Mouse (Mus musculus): Measurements from ENCODE around the gene Ly6g6c.
A peak's percentile ranks its signal among the peaks of the same experiment; 100 is the strongest.

The Ly6g6c gene

GRCm38 (mm10) chr17:35055691-35056495, 9.3 kb upstream of the Ly6g6c start:
- DNase-seq (ENCODE audit: low spot score in 2 of 2), result no peak

- DNase-seq (ENCODE audit: low spot score in 2 of 2), result no peak
These were observed 8.1 kb upstream of the Ly6g6c start for GRCm38 (mm10) chr17:35057090-35057489.

- no peak for DNase-seq (ENCODE audit: low spot score in 2 of 2)
These were observed 6.9 kb upstream of the Ly6g6c start for GRCm38 (mm10) chr17:35058316-35058715.

DNA sequence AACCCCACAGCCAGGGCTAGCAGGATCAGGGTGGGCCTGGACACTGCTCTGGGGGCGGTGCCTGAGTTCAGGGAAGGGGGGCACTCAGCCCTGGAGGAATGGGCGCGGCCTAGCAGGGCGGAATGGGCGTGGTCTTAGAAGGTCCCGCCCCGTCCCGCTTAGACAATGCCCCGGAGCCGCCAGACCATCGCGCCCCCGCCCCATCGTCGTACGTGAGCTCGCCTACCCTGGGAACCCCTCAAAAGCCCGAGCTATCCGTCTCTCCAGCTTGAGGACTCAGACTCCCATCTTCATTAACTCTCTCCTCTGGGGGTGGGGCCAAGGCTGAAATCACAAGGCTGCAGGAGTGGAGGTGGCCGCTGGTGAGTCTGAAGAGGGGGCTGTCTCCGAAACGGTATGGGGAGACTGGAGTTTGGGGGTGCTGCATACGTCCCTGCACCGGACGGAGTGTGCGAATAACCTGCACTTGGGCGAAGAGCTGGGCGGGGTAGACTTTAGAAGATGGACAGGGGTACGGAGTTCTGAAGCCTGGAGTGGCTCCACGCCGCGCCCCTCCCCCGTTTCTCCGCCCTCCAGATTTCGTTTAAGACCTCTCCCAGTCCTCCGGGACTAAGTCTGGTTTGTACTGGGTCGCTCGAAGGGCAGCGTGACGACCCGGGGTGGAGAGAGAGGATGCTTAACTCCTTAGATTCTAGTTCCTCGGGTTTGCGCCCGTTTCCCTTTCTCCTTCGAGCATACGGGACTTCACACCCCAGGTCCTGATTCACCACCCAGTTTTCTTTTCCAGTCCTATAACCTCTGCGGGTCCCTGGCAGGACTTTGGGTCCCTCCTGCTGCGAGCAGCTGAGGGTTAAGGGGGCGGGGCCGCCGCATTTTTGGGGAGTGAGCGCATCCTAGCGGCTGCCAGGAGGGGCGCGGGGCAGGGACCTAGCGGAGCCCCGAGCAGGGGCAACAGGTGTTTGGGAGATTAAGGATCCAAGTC, 6.0 kb upstream of the Ly6g6c start, which contains the start of gene Ddah2:
Ddah2 (plus strand) TSS at position 125 of the 982 bp plus-strand sequence.
- DNase-seq (ENCODE audit: low spot score in 2 of 2), result peak in 1 of 2 experiments; percentile 61

DNA sequence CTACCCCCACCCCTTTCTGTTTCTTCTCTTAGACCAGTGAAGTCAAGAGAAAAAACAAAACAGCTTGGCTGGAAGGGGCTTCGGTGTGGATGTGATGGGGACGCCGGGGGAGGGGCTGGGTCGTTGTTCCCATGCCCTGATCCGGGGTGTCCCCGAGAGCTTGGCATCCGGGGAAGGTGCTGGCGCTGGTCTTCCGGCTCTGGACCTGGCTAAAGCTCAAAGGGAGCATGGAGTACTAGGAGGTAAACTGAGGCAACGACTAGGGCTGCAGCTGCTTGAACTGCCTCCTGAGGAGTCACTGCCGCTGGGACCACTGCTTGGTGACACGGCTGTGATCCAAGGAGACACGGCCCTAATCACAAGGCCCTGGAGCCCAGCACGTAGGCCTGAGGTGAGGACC, 5.1 kb upstream of the Ly6g6c start:
- no peak for DNase-seq (ENCODE audit: low spot score in 2 of 2)

- no peak for DNase-seq (ENCODE audit: low spot score in 2 of 2)
These were observed 4.4 kb upstream of the Ly6g6c start for GRCm38 (mm10) chr17:35060737-35061297.

DNA sequence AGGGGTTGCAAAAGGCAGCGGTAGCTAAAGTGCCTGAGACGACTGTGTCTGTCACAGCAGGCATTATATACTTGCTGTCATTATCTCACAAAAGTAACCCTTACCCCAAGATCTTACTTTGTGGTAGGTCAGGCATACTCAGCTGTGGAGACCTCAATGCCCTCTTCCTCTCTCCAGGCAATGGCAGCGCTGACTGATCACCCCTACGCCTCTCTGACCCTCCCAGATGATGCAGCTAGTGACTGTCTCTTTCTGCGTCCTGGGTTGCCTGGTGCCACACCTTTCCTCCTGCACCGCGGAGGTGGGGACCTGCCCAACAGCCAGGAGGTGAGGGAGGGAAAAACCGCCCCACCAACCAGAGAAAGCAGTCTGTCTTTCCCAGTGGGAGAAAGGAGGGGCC, 3.9 kb upstream of the Ly6g6c start:
- no peak for DNase-seq (ENCODE audit: low spot score in 2 of 2)

DNA sequence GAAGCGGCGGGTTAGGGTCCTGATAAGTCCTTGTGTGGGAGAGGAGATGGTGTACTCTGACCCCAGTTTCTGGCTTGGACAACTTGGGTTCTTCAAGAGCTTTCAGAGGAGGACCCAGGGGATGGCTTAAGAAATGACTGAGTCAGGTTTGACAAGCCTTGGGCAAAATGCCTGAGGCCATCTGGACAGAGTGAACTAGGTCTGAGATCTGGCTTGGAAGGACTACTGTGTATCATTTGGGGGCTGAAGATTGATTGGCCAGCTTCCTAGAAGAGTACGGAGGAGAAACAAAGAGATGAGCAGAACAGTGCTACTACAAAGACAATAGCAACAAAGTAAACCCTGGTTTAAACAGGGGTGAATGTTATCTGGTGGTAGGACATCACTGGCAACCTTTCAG, 1.7 kb upstream of the Ly6g6c start:
- no peak for DNase-seq (ENCODE audit: low spot score in 2 of 2)

DNA sequence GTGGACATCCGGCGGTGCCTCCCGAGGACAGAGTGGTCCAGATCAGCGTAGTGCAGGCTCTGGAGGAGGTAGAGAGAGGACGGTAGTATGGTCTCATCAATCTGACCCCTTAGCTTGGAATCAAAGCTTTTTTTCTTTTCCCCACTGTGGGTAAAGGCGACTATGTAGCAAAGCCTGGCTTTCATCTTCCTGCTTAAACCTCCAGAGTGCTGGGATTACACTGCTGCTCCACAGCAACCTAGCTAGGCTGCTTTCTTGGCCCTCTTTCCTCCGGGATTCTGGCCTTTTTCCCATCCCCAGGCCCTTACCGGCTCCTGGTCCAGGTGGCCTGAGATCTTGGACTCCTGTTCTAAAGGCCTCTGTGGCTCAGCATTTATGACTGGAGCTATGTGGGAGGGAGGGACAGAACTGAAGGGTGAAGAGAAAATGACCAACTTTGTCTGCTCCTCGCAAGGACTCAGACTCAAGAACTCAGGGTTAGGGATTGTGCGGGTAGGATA, 760 bp upstream of the Ly6g6c start:
- no peak for DNase-seq (ENCODE audit: low spot score in 2 of 2)

DNA sequence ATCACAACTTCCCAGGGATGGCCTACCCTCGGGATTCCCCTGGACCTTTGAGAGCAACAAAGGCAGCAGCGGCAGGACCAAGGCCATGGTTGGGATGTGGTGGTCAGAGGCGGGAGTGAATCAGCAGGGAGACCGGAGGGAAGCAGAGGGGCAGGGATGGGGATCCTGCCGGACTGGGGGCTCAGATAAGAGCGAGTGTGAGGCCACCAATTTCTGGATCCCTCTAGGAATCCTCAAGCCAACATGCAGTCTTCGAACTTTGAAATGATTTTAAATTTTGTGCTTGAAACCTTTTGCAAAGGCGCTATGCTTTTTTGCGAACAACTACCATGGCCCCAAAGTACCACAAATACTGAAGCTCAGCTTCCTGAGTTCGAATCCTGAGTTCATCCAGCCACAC, 896 bp downstream of the Ly6g6c start, which contains the start of gene Mpig6b:
Mpig6b (minus strand) TSS at position 101 of the 400 bp plus-strand sequence.
- DNase-seq (ENCODE audit: low spot score in 2 of 2), result no peak

DNA sequence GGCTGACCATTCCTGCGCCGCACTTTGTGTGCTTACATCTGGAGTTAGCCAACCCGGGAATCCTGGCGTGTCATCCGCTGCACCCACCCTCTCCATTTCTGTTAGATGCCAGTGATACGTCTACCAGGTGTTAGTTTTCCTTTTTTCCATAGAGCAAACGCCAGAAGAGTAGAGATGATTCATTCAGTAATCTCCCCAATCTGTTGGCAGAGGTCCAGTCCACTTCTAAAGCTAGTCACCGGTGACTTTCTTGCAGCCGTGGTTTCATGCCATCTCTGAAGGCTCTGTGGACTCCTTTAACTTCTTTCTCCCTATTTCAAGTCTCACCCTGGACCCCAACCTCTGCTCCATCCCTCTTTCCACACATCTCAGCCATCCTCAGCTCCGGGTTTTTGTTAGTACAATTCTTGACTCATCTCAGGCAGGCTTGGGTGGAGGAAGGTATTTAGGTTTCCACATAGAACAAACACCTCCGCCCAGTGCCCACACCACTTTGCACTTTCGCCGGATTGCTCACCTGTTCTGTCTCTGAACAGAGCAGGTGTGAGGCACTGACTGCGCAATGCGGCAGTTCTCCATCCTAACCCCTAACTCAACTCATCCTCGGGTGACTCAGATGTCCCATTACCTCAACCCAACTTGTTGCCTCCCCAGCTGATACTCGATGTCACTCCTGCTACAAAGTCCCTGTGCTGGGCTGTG, 3.2 kb downstream of the Ly6g6c start:
- no peak for DNase-seq (ENCODE audit: low spot score in 2 of 2)

DNA sequence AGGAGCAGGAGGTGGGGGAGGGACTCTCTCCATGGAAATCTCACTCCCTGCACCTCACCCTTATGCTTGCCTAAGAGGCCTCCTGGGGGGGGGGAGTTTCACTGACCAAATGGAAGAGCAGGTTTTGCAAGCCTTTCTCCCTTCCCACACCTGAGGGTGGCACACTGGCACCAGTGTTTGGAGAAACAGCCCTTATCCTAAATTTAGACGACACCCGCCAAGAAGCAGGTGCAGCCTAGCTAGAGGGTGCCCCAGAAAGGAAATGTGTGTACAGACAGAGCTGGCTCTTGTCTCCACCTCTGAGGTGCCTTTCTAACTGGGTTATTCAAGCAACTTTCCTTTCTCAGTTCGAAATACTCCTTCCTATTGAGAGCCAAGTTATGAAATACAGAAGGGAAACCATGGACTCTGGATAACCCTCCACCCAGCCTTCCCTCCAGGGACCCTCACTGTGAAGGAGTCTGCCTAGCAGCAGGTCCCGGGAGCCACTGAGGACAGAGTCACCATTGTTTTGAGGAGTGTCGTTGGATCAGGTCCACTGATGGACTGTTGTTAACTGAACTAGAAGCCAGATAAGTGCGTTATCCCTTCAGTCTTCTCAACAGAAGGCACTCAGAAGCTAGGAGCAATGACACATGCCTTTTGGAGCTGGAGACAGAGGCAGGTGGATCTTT, 5.5 kb downstream of the Ly6g6c start:
- no peak for DNase-seq (ENCODE audit: low spot score in 2 of 2)

DNA sequence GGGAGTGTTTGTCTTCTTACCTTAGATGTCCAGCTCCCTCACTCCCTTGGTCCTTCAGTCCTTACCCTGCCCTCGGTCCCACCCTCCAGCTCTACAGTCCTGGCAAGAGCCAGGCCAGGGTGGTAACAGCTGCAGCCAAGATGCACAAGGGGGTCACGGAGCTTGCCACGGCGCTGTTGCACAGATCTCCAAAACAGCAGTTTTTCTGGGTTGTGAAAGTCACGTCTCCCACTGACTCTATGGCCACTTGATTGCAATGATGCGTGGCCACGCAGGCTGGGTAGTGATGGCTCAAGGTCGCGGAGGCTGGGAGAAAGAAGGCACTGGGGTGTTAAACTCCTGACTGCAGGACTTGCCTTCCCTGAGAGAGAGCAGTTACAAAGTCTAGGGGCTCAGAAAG, 6.3 kb downstream of the Ly6g6c start:
- DNase-seq (ENCODE audit: low spot score in 2 of 2), result no peak

GRCm38 (mm10) chr17:35074097-35074496, 8.9 kb downstream of the Ly6g6c start:
- DNase-seq (ENCODE audit: low spot score in 2 of 2), result no peak

DNA sequence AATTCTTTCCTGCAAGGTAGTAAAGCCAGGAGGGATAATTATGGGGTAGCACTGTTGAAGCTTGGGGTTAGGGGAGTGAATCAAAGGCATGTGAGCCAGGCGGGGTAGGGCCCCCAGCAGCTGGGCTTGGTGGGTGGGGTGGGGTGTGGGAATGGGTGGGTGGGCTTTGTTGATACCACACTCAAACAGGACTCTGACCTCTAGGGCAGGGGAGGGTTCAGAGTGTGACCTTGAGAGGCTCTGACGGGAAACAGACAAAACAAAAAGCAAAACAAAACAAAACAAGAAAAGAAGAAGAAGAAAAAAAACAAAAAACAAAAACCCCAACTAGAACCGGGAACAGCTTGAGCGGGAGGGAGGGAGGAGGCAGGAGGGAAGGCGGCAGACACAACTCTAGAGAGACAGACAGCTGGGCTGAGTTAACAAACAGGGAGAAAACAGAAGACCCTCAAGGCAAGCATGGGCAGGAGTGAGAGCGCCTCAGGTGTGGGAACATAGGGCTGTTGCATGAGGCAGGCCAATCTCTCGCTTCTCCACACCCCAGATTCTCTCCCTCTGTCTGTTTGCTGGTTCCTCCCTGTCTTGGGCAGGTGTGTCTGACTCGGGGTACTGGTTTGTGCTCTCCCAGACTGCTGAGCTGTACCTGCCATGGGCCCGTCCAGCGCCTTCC, 11.5 kb downstream of the Ly6g6c start, which contains the start of gene Ly6g6e:
Ly6g6e (plus strand) TSS at position 396 of the 670 bp plus-strand sequence.
- DNase-seq (ENCODE audit: low spot score in 2 of 2), result no peak

GRCm38 (mm10) chr17:35077285-35077684, 12.1 kb downstream of the Ly6g6c start:
- no peak for DNase-seq (ENCODE audit: low spot score in 2 of 2)

DNA sequence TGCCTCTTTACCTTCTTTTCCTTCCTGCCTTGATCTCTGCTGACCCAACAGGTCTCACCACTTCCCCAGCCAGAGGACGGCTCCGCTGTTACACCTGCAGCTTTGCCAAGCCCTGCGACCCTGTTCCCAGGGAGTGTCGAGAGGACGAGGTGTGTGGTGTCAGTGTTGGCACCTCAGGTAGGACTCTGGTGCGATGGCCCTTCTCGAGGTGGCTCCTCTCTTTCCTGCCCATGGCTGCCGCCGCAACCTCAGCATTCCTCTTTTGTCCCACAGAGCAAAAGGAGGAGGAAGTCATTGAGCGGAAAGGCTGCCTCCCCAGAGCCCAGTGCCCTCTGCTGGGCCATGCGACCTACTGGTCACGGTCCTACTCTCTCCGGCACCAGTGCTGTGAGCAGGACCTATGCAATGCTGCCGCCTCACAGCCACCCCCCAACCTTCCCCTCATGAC, 12.6 kb downstream of the Ly6g6c start, which contains the start of gene Ly6g6d:
Ly6g6d (minus strand) TSS at position 280 of the 448 bp plus-strand sequence.
- DNase-seq (ENCODE audit: low spot score in 2 of 2), result no peak

GRCm38 (mm10) chr17:35079778-35080177, 14.6 kb downstream of the Ly6g6c start:
- no peak for DNase-seq (ENCODE audit: low spot score in 2 of 2)

DNA sequence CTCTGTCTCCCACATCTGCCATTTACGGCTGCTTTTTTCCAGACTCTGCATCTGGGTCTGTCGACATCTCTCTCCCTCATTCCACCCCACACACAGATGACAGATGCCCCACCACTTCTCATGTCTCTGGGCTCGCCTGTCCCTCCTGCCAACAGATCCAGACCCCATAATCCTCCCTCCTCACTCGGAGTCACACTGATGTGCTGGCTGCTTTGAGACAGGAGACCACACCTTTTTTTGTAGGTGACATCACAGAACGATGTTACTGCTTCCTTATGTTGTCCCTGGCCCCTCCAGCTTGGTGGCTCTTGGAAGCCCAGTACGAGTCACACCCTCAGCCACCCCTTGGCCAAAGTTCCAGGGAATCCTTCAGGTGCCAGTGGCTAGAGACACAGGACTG, 15.1 kb downstream of the Ly6g6c start:
- DNase-seq (ENCODE audit: low spot score in 2 of 2), result no peak

DNA sequence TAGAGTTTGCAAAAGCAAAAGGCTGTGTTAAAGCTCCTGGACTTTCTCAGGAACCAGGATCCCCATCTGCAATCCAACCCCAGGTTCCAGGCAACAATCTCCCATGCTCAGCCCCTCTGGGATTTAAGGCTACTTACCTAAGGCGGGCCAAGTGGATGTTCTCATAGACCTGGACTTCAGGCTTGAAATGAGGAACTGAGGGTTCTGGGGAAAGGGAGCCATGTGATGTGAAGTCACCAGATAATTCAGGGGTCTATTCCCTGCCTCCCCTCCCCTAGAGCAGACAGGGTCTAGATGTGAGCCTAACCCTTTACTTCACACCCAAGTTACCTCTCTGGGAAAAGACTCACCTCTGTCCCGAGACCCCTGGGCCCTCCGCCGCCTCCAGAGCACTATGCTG, 15.5 kb downstream of the Ly6g6c start:
- no peak for DNase-seq (ENCODE audit: low spot score in 2 of 2)

Data from left cerebral cortex, adult 9 months (tissue).